Mouse (Mus musculus) left cerebral cortex, adult 8-10 months (tissue): ENCODE results near the gene Slc25a39. TPM values are rescaled to one million over a fixed set of nuclear protein-coding genes. Genes with fewer than 3 reads are reported as not detected.

Experiments used
- DNase-seq, 2 experiments: peaks; one replicate each; pipeline ENCODE4 v3.0.0; 2022; ENCODE audit warnings: low spot score in 2 of 2
- total RNA-seq, 4 experiments: library from RNA; stranded (reverse); gene quantifications; 2 replicates each; pipeline ENCODE4 v1.2.4; 2022

The Slc25a39 gene
- 10 to 100 TPM; 64.1 to 75.4 (median 68.9) TPM for total RNA-seq

DNA sequence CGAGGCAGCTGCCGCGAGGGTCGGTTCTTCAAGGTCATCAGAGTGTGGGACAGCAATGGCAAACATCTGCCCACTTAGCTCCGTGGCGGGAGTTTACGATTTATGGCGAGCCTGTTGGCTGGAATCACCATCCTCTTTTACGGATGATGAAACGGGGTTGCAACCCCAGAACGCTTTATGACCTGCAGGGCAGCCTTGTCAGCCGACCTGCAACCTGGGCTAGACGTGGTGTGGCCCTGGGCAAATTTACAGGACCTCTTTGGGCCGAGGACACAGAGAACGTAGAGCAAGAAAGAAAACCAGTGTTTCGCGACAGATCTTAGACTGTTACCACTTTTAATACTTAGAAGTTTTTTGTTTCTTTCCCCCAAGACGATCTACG lies at the start of gene Slc25a39:
Slc25a39 (minus strand) TSS at position 113 of the 382 bp plus-strand sequence.
- no peak for DNase-seq

DNA sequence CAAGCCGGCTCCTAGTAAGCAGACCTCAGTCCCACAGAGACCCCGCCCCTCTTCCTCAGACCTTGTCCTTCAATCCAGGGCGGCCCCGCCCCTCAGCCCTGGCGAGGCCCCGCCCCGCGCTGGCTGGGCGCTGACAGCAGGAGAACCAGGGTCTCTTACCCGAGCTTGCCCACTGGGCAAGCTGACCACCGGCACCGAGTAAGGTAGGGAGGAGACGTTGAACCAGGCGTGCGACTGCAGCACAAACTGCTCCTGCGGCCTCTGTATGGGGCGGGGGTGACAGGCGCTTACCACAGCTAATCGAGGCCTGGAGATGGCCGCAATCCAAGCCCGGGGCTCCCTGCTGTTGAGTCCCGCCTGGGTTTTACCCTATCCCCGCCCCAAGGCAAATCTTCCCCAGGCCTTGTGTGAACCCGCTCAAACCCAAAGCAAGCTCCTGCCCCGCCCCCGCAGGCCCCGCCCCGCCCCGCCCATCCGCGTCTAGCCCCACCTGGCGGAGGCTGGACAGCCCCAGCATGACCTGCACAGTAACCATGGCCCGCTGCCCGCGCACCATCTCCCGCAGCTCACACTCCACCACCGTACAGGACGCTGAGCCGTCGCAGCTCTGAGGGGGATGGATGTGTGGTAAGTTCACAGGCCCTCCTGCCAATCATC lies 48.1 kb upstream of the Slc25a39 start:
- peak; percentile 29 to 57 for DNase-seq

DNA sequence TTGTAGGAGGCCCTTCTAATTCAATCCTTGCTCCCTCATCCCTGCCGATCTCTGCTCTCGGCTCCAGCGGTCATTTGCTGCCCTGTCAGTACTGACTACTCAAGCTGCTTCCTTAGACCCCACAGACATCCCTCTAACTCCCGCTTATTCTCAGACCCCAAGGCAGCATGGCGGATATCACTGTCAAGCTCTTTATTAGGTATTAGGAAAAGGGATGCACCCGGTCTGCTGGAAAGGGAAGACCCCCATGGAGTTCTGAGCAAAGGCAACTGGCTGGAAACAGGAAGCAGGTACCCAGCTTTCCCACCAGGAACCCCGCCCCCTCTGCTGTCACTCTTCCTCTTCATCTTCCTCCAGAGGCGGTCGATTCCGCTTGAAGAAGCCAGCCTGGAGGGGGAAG lies 45.4 kb upstream of the Slc25a39 start:
- no peak for DNase-seq

DNA sequence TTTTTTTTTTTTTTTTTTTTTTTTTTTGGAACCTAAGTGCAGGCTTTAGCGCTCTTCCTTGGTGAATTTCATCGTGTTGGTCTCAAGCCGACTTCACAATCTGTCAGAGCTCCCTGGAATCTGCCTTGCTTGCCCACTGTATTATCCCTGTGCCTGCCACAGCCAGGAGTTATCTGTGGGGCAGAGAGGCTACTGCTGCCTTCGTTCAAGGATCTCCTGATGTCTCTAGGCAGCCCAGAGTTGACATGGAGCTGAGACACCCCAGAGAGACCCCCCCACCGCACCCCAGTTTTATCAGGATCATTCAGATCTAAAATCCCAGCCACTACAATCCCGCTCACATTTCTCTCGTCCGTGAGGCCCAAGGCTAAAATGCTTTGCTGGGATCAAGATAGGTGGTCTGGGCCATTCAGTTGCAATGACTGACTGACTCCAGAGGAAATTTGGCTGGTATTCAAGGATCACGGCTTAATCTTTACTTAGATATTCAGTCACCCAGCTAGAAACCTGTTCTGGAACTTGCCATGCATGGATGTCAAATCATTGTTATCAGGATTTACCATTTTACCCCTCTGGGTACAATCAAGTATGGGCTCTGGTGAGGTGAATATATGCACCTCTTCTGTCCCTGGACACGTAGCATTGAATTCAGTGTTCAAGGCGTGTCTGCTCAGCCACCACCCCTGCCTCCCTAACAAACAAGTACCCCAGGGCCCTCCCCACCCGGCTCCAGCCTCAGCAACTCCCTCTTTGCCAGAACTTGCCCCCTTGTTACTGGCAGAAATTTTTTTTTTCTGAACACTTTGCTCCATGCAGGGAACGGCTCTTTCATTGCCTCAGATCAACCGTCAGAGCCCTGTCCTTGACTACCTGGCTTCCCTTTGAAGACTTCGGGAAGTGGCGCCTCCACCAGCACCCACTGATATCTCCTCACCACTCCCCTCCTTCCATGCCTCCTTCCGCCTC lies 41.6 kb upstream of the Slc25a39 start:
- DNase-seq = no peak

DNA sequence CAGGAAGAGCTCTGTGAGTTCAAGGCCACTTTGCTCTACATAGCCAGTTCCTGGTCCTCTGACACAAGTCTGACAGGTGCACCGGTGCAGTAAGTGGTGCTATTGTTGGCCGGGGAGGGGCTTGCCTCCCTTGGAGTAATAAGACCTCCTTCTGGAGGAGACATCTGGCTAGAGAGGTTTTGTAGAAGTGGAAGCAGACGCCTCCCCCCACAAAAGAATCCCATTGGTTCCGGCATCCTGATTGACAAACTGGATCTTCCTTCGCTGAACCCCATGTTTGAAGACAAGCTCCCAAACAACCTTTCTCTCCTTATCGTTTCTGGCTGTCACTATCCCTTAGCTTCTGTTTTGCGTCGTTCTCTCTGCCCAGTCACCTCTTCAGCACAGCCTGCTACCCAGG lies 40.6 kb upstream of the Slc25a39 start:
- peak; percentile 28 to 40 for DNase-seq

DNA sequence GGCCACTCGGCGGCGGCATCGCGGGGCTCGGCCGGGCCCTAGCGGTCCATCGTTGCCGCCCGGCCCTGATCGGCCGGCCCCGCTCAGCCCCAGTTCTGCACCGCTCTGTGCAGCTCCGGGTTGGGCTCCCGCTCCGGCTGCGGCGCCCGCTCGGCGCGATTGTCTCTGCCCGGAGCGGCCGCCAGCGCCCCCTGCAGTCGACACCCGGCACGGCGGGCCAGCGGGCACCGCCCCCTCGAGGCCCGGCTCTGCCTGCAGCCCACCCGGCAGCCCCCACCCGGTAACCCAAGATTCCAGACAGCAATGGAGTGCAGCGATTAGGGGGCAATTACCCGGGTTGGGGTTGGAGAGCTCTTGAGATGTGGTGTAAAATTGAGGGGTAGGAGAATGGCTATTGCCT lies 39.8 kb upstream of the Slc25a39 start, which contains the start of gene Fam171a2:
Fam171a2 (minus strand) TSS at position 186 of the 400 bp plus-strand sequence.
- DNase-seq = peak; percentile 50 to 79

DNA sequence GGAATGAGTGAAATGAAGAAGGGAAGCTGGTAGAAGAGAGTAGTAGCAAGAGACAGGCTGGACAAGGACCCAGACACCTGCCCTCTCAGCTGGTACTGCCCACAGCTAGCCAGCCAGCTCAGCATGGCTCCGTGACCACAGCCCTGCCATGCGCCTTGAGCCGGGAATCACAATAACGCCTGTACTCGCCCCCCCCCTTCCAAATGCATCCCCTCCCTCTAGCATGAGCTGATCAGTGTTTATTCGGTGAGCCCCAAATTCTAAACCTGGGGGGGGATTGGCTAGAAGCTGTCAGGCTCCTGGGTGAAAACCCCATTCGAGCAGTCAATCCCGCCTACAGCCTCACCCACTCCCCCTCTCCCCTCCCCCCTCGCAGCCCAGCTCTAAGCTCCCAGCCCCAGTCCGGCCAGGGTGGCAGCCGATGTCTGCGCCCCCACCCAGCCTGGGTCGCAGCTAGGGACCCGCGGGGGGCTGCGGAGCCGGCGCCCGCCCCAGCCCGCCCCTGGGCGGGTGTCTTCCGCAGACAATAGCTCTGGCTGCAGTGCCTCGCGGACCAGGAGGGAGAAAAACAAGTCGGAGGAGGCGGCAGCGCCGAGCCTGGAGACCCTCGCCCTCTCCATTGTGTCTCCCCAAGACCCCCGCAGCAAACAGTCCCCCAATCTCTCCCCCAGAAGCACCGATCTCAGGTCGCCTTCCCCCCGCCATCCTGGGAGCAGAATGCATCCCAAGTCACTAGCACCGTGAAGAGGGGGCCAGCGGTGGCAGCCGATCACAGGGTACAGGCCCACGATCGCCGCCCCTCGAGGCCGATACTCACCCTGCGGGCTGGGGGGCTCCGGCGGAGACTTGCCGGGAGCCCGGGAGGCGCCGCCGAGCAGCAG lies 39.1 kb upstream of the Slc25a39 start:
- DNase-seq = no peak

DNA sequence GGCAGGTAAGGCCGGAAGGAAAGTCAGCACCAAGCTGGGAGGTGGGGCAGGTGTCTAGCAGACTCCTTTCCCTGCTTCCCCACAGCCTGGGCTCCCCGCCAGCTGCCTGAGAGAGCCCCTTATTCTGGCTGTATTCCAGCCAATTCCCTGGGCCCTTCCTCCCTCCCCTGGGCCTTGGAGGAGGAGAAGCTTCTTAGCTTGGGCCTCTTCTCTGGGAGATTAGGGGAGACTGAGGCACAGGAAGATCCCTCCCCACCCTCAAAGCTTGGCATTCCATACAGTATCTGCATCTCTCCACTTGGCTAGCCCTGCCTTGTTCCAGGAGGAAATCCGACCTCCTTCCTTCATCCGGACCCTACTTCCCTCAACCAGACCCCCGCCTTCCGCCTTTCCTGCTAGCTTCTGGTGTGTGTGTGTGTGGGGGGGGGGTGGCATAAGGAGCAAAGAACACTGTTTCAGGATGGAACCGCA lies 38.2 kb upstream of the Slc25a39 start:
- DNase-seq = peak in 1 of 2 experiments; percentile 41

DNA sequence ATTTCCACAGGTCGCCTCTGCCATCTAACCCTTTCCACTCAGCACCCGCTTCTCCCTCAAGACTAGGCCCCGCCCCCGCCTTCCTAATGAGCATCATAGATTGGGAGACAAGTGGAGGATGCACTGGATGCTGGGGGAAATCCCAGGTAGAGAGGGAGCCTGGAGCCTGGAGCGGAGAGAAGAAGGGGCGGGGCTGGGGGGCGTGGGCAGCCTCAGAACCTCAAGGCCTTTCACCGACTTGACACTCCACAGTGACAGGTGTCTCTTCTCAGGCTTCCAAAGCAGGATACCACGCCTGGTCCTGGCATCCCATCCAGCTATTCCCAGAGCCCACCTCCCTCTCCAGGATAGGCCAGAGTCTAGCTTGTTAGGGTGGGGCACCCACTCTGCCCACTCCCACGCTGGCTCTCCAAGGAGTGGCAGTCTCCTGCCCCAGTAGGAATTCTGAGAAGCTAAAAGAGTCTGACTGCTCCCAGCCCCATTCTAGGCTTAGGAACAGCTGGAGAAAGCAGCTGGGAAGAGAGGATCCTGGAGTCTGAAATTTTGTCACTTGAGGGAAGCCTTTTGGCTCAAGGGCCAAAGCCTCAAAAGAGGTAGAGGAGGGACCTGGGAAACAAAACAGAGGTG lies 37.6 kb upstream of the Slc25a39 start:
- DNase-seq = peak in 1 of 2 experiments; percentile 69

DNA sequence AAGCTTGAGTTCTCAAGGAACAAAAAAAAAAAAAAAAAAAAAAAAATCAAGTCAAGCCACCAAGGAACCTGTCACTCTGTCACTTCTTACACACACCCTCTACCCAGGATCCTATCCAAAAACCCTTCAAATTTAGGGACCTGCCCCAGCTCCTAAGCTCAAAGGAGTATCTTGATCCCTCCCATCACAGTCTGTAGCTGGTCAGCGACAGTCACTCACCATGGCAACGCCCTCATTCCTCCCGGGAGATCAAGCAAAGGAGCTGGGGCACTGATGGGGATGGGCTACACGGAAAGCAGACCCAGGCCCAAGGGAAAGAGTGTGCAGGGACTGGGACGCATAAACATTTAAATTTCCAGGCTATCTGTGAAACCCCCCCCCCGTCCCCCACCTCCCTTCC lies 37.0 kb upstream of the Slc25a39 start:
- no peak for DNase-seq

DNA sequence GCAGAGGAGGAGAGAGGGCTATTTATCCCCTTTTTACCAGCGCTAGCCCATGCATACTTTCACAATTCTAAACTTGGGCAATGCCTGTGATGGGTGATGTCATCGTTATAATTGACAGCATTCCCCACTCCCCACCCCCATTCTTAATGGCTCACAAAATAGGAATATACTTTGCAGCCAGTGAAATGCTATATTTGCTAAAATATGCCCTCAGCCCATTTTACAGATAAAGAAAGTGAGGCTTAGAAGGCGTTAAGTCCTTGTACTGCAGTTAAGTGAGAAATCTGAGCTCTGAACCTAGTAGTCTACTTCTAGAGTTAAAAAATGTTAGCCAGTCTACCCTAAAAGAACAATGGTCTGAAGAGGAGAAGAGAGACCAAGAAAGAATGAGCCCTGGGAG lies 36.6 kb upstream of the Slc25a39 start:
- DNase-seq = no peak

DNA sequence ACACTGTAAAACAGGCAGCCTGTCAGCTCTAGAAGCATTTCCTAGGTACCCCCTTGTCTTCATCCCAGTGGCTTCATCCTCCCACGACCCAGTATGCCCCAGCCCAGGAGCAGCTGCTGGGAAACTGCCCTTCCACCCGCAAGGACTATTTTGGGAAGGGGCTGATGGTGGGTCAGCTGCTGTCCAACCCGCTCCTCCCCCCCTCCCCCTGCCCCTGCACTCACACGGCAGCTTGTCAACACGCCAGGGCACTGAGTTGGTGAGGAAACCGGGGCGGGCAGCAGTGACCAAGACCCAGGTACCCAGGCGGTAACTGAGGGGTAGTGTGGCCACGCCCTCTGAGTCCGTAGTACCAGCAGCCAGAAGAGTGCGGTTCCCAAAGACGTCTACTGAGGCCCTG lies 36.0 kb upstream of the Slc25a39 start:
- no peak for DNase-seq

DNA sequence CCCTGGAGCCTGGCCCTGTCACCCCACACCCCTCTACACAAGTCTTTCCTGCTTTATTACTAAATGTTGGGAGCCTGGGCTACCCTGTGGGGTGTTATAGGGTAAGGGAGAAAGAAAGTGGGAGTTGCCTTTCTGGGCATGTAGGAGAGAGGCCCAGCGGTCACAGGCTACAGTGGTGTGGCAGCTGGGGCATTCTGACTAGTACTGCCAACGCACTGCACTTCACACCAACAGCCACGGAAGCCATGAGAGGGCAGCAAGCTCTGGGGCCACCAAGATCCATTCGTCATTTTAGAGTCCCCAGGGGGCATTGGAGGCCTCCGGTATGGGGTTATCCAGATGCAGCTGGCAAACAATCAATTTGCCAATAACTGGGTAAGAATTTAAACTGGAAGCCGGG lies 34.3 kb upstream of the Slc25a39 start:
- DNase-seq = no peak

DNA sequence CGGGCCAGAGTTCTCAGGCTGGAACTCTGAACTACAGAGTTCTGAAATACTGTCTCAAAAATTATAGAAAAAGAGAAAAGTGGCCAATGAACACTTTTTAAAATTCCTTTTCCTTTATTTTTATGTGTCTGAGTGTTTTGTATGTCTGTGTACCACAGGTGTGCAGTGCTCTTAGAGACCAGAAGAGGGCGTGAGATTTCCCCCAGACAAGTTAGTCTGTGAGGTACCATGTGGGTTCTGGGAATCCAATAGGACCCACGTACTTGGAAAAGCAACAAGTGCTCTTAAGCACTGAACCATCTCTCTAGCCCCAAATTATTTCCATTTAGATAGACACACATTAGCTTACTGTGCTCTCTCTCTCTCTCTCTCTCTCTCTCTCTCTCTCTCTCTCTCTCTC lies 33.7 kb upstream of the Slc25a39 start:
- DNase-seq = no peak

DNA sequence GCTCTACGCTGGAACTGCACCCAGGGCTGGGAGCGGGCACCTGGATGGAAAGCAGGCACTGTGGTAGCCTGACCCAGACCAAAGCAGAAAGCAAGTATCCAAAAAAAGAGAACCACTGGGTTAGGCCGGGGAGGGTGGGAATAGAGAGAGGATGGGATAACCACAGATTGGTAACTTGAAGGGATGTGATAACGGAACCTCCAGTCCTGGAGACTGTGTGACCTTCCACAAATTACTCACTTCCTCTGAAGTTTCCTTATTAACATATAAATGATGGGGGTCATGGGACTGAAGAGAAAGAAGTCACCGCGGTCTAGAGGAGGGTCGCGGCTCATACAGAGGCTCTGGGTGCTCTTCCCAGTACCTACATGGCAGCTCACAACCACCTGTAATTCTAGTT lies 32.5 kb upstream of the Slc25a39 start:
- DNase-seq = no peak

DNA sequence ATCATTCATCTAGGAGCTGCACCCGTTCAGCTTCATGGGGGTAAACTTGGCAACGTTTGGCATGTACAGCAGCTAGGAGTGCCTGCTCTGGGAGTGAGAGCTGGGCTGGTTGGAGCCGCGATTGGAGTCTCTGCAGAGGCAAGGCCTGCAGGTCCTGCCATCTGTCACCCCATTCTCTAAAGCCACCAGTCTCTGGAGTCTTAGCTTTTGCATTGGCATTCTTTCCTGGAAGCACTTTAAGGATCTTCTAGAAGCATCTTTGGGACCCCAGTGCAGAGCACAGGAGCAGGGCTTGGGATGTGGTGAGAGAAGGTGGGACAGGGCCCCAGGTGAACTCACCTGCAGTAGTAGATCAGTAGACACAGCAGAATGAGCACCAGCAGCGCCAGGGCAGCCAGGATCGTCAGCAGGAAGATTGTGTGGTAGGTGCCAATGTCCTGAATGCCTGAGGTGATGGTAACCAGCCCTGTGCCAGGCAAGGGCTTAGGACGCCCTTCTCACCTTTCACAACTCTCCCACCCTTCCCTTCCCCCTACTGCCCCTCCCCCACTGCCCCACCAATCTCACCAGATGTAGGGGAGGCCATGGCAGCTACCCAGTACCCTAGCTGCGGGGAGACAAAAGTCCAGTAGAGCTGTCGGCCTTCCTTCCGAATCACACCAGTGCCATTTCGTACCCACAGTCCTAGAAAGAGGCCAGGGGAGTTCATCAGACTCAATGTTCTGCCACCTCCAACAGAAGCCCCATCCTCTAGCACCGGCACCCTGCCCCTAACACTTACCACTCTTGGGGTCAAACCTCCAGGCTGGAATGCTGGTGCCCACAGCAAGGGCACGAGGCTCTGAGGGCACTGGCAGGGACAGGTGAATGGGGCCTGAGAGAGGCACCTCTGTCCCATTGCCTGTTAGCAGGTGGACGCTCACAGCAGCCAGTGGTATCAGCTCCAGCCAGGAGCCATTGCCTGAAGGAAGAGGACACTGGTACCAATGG lies 31.6 kb upstream of the Slc25a39 start:
- no peak for DNase-seq

DNA sequence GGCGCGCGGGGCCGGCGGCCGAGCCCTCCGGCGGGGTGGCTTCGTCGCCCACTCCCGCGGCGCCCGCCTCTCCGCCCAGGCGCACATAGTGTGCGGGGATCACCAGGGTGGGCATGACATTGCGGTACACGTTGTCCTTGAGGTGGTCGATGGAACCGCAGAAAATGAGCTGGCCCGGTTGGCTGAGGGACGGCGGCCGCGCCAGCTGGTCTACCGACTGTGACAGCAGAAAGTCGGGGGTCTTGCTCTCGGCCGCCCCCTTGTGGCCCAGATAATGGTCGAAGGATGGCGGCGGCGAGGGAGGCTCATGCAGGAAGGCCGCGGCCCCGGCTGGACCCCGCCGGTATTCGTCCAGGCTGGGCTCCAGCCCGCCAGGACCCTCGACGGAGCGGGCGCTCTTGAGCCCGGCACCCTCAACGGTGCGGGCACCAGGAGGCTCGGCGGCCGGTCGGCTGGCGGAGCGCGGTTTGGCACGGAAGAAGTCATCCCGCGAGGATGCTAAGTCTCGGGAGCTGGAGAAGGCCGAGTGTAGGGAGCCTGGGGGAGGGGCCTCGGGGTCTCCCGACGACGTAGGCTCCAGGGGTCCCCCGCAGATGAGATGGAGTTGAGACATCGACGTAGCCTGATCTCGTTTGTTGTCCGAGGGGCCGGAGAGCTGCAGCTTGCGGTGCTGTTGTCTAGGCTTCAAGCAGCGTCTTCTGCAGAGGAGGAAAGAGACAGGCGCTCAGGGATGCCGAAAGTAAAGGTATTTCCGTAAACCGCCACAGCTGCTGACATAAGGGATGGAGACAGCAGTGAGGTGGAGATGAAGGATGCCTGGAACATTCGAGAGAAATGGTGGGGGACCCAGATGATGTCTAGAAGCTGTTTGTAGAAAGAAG lies 30.7 kb upstream of the Slc25a39 start:
- DNase-seq = peak; percentile 60 to 75
